In the genomic region with DNA sequence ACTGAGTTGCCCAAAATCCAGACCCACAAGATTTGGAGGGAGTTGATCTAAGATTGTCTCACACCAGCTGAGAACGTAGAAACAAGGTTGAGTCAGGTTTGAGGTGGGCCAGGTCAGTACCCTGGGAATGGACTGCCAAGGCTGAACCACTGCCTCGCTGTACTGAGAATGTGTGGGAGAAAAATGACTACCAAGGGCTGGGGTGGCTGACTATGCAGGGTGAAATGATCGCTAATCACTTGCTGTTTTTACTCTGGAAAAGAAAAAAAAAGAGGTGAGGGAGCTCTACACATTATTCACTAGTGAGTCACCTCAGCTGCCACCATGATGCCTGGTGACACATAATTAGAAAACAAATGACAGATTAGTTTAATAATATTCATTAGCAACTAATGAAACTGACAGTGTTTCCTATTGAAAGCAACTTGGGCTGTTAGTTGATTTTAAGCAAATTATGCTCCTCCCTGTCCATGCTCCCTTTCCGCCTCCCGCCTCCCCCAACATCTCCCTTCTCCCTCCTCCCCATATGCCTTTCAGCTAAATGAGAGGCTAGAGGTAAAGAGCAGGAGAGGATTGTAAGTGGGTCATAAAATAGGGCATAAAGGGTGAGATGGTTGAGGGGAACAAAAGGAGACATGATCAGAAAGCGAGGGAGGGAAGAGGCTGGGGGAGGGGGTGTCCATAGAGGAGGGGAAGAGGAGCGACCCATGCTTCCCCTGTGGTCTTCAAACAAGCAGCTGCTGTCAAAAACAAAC, we compare ENCODE assay signal across 11 mouse cellular contexts.
A peak's percentile ranks its signal among the peaks of the same experiment; 100 is the strongest.
DNase-seq lines count a peak whose midpoint lies in the region; ATAC-seq lines count a peak whose summit lies in the region.
"Had no signal": no experiment of that assay in that cellular context is flagged by ENCODE, and none has a peak within 500 bp of the region (broad histone marks: within the 10 kb centered on the region; RNA-seq: fewer than 3 reads in every experiment).

No protein-coding gene starts in this region.

- H3K4me1 ChIP-seq in kidney, embryonic 15.5 days: peaks cover 30% of the 10 kb centered on the region
- H3K4me1 ChIP-seq in heart, embryonic 11.5 days (ENCODE audit: control insufficient read depth, insufficient read depth, low read length): peaks cover 10% of the 10 kb centered on the region
- H3K4me1 ChIP-seq: embryonic facial prominence, embryonic 13.5 days; stomach, embryonic 15.5 days had no signal

- ATAC-seq in kidney, embryonic 15.5 days (replicated peaks; ENCODE audit: low FRiP score): peak; percentile 71
- ATAC-seq in heart, embryonic 11.5 days (replicated peaks; ENCODE audit: insufficient number of reproducible peaks, low FRiP score, low TSS enrichment): no peak

- no peaks in the 10 kb centered on the region for H3K36me3 ChIP-seq in kidney, embryonic 15.5 days
- H3K36me3 ChIP-seq in heart, embryonic 11.5 days (ENCODE audit: control insufficient read depth, insufficient read depth, low read length): no peaks in the 10 kb centered on the region
- H3K36me3 ChIP-seq: embryonic facial prominence, embryonic 13.5 days; stomach, embryonic 15.5 days had no signal

- H3K9ac ChIP-seq in kidney, embryonic 15.5 days: no peak overlapping the region
- no peak overlapping the region for H3K9ac ChIP-seq in heart, embryonic 11.5 days (ENCODE audit: low read depth, low read length)
- H3K9ac ChIP-seq: embryonic facial prominence, embryonic 13.5 days; stomach, embryonic 15.5 days had no signal

- no peaks in the 10 kb centered on the region for H3K9me3 ChIP-seq in kidney, embryonic 15.5 days (replicated peaks)
- no peaks in the 10 kb centered on the region for H3K9me3 ChIP-seq in heart, embryonic 11.5 days (replicated peaks; ENCODE audit: control insufficient read depth, low read length)
- H3K9me3 ChIP-seq: embryonic facial prominence, embryonic 13.5 days; stomach, embryonic 15.5 days had no signal

- peak overlapping the region; percentile 40 for H3K4me2 ChIP-seq in kidney, embryonic 15.5 days
- H3K4me2 ChIP-seq in heart, embryonic 11.5 days: no peak overlapping the region
- H3K4me2 ChIP-seq: embryonic facial prominence, embryonic 13.5 days had no signal

- 11% methylated on average over 7 of the region's 7 CpGs for WGBS in kidney, embryonic 15.5 days
- WGBS in heart, embryonic 11.5 days (ENCODE audit: insufficient replicate concordance): 55% methylated on average over 7 of the region's 7 CpGs

- H3K4me3 ChIP-seq in kidney, embryonic 15.5 days (replicated peaks): no peak overlapping the region
- H3K4me3 ChIP-seq in heart, embryonic 11.5 days (ENCODE audit: low read depth, low read length): no peak overlapping the region
- H3K4me3 ChIP-seq: embryonic facial prominence, embryonic 13.5 days; stomach, embryonic 15.5 days had no signal

- peak overlapping the region; percentile 80 for H3K27ac ChIP-seq in kidney, embryonic 15.5 days
- no peak overlapping the region for H3K27ac ChIP-seq in heart, embryonic 11.5 days (ENCODE audit: low read depth, low read length)
- H3K27ac ChIP-seq: embryonic facial prominence, embryonic 13.5 days; stomach, embryonic 15.5 days had no signal

- no peaks in the 10 kb centered on the region for H3K27me3 ChIP-seq in kidney, embryonic 15.5 days
- H3K27me3 ChIP-seq in heart, embryonic 11.5 days (ENCODE audit: control insufficient read depth, insufficient read depth, low read length): no peaks in the 10 kb centered on the region
- H3K27me3 ChIP-seq: embryonic facial prominence, embryonic 13.5 days; stomach, embryonic 15.5 days had no signal

- no peak for DNase-seq in kidney, adult 9 months
- peak; percentile 14 for DNase-seq in MN1 (ENCODE audit: low spot score)
- DNase-seq in fibroblast of lung, adult 2 months (ENCODE audit: low read depth): peak; percentile 6
- DNase-seq in mesoderm, embryonic 11.5 days (ENCODE audit: low read depth, low spot score): peak; percentile 58
- no peak for DNase-seq in gastrocnemius, adult 8-10 months (ENCODE audit: low spot score in 2 of 2)
- DNase-seq in natural killer cell, adult 2 months (ENCODE audit: low spot score in 2 of 2): no peak
- DNase-seq: adrenal gland, adult 2 months had no signal

Comparison
In these comparisons a context has a peak if more than half of its experiments do, and no peak if none do; other contexts are left out.
1. DNase-seq: peak in MN1 (single experiment), fibroblast of lung, adult 2 months (single experiment) and mesoderm, embryonic 11.5 days (single experiment); none in kidney, adult 9 months (single experiment), gastrocnemius, adult 8-10 months (0 of 2) and natural killer cell, adult 2 months (0 of 2).